Comparison of ENCODE assay signal across 14 mouse cellular contexts in genomic region chr14:7026274-7026673, GRCm38 (mm10). TPM values are rescaled to one million over a fixed set of nuclear protein-coding genes. Genes with fewer than 3 reads are reported as not detected.
DNase-seq lines count a peak whose midpoint lies in the region; ATAC-seq and TF ChIP-seq lines count a peak whose summit lies in the region.
"Not testable (repeated sequence)": the region's sequence is repeated elsewhere in the genome, so short reads cannot be mapped to it uniquely, and the experiment has no call there.
"Had no signal": no experiment of that assay in that cellular context is flagged by ENCODE, and none has a peak within 500 bp of the region (broad histone marks: within the 10 kb centered on the region; RNA-seq: fewer than 3 reads in every experiment).

No protein-coding gene starts in this region.

- not testable (repeated sequence) for H3K27me3 ChIP-seq in forebrain, embryonic 12.5 days; heart, embryonic 12.5 days (replicated peaks); hindbrain, postnatal 0 days (ENCODE audit: insufficient read depth, low read length); limb, embryonic 15.5 days; midbrain, embryonic 15.5 days (replicated peaks); stomach, embryonic 14.5 days (ENCODE audit: control insufficient read depth, insufficient read depth, low read length)

- DNase-seq in adrenal gland, postnatal 10 days = peak; percentile 1
- DNase-seq in hindbrain, postnatal 0 days (ENCODE audit: low spot score) = not testable (repeated sequence)
- DNase-seq in layer of hippocampus, adult 11-12 months (ENCODE audit: low spot score) = peak; percentile 16

- 9% methylated on average over 9 of the region's 9 CpGs for WGBS in forebrain, embryonic 12.5 days
- 10% methylated on average over 9 of the region's 9 CpGs for WGBS in heart, embryonic 12.5 days
- WGBS in hindbrain, postnatal 0 days = 5% methylated on average over 9 of the region's 9 CpGs
- 12% methylated on average over 9 of the region's 9 CpGs for WGBS in limb, embryonic 15.5 days
- WGBS in midbrain, embryonic 15.5 days = 9% methylated on average over 9 of the region's 9 CpGs
- WGBS in stomach, embryonic 14.5 days = 6% methylated on average over 8 of the region's 9 CpGs

- H3K4me2 ChIP-seq in forebrain, embryonic 12.5 days = peak overlapping the region; percentile 85
- H3K4me2 ChIP-seq in heart, embryonic 12.5 days = peak overlapping the region; percentile 93
- peak overlapping the region; percentile 60; the same call in 1 of the 2 replicates for H3K4me2 ChIP-seq in hindbrain, postnatal 0 days (ENCODE audit: low read depth, low read length)
- H3K4me2 ChIP-seq in limb, embryonic 15.5 days = peak overlapping the region; percentile 84; the same call in 1 of the 2 replicates
- peak overlapping the region; percentile 92 for H3K4me2 ChIP-seq in midbrain, embryonic 15.5 days
- H3K4me2 ChIP-seq in stomach, embryonic 14.5 days (replicated peaks; ENCODE audit: low read depth, low read length) = peak overlapping the region; percentile 64

- H3K4me3 ChIP-seq in forebrain, embryonic 12.5 days (replicated peaks); heart, embryonic 12.5 days: not testable (repeated sequence)
- peak overlapping the region; percentile 41 for H3K4me3 ChIP-seq in hindbrain, postnatal 0 days (ENCODE audit: low read length)
- H3K4me3 ChIP-seq in limb, embryonic 15.5 days = peak overlapping the region; percentile 45; the same call in 1 of the 2 replicates
- peak overlapping the region; percentile 57 for H3K4me3 ChIP-seq in midbrain, embryonic 15.5 days
- H3K4me3 ChIP-seq in stomach, embryonic 14.5 days (ENCODE audit: low read depth, low read length) = peak overlapping the region; percentile 32; the same call in 1 of the 2 replicates

- not testable (repeated sequence) for H3K9me3 ChIP-seq in forebrain, embryonic 12.5 days; heart, embryonic 12.5 days (replicated peaks); hindbrain, postnatal 0 days (ENCODE audit: low read length); limb, embryonic 15.5 days; midbrain, embryonic 15.5 days; stomach, embryonic 14.5 days (ENCODE audit: control insufficient read depth, low read depth, low read length)

- TF ChIP-seq CTCF in hindbrain, postnatal 0 days (IDR thresholded peaks at IDR 0.05; ENCODE audit: low read depth) = peak; percentile 58

- not testable (repeated sequence) for H3K27ac ChIP-seq in forebrain, embryonic 12.5 days; heart, embryonic 12.5 days (ENCODE audit: poor library complexity, severe bottlenecking); hindbrain, postnatal 0 days; limb, embryonic 15.5 days; midbrain, embryonic 15.5 days; stomach, embryonic 14.5 days (ENCODE audit: low read length)

- H3K36me3 ChIP-seq in forebrain, embryonic 12.5 days (replicated peaks); heart, embryonic 12.5 days; hindbrain, postnatal 0 days (ENCODE audit: insufficient read depth, low read length); limb, embryonic 15.5 days; midbrain, embryonic 15.5 days (replicated peaks); stomach, embryonic 14.5 days (ENCODE audit: control insufficient read depth, insufficient read depth, low read length): not testable (repeated sequence)

- not testable (repeated sequence) for ATAC-seq in forebrain, embryonic 12.5 days (ENCODE audit: low FRiP score); heart, embryonic 12.5 days (ENCODE audit: insufficient number of reproducible peaks, low FRiP score); hindbrain, postnatal 0 days; limb, embryonic 15.5 days (ENCODE audit: insufficient number of reproducible peaks, low FRiP score, low TSS enrichment, low read depth); midbrain, embryonic 15.5 days (replicated peaks); stomach, embryonic 14.5 days (ENCODE audit: insufficient number of reproducible peaks, insufficient read depth, low FRiP score, low read depth)

- not testable (repeated sequence) for H3K9ac ChIP-seq in forebrain, embryonic 12.5 days; heart, embryonic 12.5 days; hindbrain, postnatal 0 days (replicated peaks; ENCODE audit: low read length); limb, embryonic 15.5 days; midbrain, embryonic 15.5 days; stomach, embryonic 14.5 days (replicated peaks; ENCODE audit: low read depth, low read length)

- not testable (repeated sequence) for H3K4me1 ChIP-seq in forebrain, embryonic 12.5 days; heart, embryonic 12.5 days (replicated peaks); hindbrain, postnatal 0 days (ENCODE audit: insufficient read depth, low read length); limb, embryonic 15.5 days; midbrain, embryonic 15.5 days; stomach, embryonic 14.5 days (ENCODE audit: control insufficient read depth, insufficient read depth, low read length)

RNA-seq across cellular contexts. Expression of gene Gm10406, which starts 1.0 kb away (rescaled TPM):
- under 1 TPM; 0.30 to 0.42 TPM for total RNA-seq in adrenal gland, postnatal 10 days (2021)
- 1.5 and 1.7 TPM in 2 replicates for polyA plus RNA-seq in forebrain, embryonic 12.5 days (2016; fragmentation: Nextera tagmentation; extraction: Ambion mirVana)
- 0.13 TPM in 1 of 2 replicates, not detected in the other for polyA plus RNA-seq in heart, embryonic 12.5 days (2016; fragmentation: Nextera tagmentation; extraction: Ambion mirVana)
- total RNA-seq in hindbrain, postnatal 0 days (2014; rRNA removed) = 1.9 and 2.8 TPM in 2 replicates
- polyA plus RNA-seq in hindbrain, postnatal 0 days (2015; fragmentation: Nextera tagmentation; extraction: Ambion mirVana) = 3.9 and 4.4 TPM in 2 replicates
- polyA plus RNA-seq in limb, embryonic 15.5 days (2015; fragmentation: Nextera tagmentation; extraction: Ambion mirVana) = 0.50 and 0.59 TPM in 2 replicates
- polyA plus RNA-seq in midbrain, embryonic 15.5 days (2015; fragmentation: Nextera tagmentation; extraction: Ambion mirVana) = 3.9 and 4.9 TPM in 2 replicates
- polyA plus RNA-seq in stomach, embryonic 14.5 days (2014; fragmentation: Nextera tagmentation; extraction: Ambion mirVana) = 1.8 and 2.3 TPM in 2 replicates
- polyA plus RNA-seq: C2C12 had no signal

RNA-seq across cellular contexts. Expression of gene Gm3685, which starts 18.5 kb away (rescaled TPM):
- not detected for total RNA-seq in adrenal gland, postnatal 10 days (2021)
- polyA plus RNA-seq in forebrain, embryonic 12.5 days (2016; fragmentation: Nextera tagmentation; extraction: Ambion mirVana) = 0.23 TPM in 1 of 2 replicates, not detected in the other
- polyA plus RNA-seq in heart, embryonic 12.5 days (2016; fragmentation: Nextera tagmentation; extraction: Ambion mirVana) = not detected in 2 replicates
- not detected in 2 replicates for total RNA-seq in hindbrain, postnatal 0 days (2014; rRNA removed)
- not detected in 2 replicates for polyA plus RNA-seq in hindbrain, postnatal 0 days (2015; fragmentation: Nextera tagmentation; extraction: Ambion mirVana)
- polyA plus RNA-seq in limb, embryonic 15.5 days (2015; fragmentation: Nextera tagmentation; extraction: Ambion mirVana) = not detected in 2 replicates
- not detected in 2 replicates for polyA plus RNA-seq in midbrain, embryonic 15.5 days (2015; fragmentation: Nextera tagmentation; extraction: Ambion mirVana)
- not detected in 2 replicates for polyA plus RNA-seq in stomach, embryonic 14.5 days (2014; fragmentation: Nextera tagmentation; extraction: Ambion mirVana)
- total RNA-seq: adrenal gland, postnatal 36 days; gastrocnemius, postnatal 14 days had no signal
- polyA plus RNA-seq: C2C12; cerebellum, adult 2 months; lung, embryonic 16.5 days; stomach, embryonic 15.5 days had no signal

RNA-seq across cellular contexts. Expression of gene Gm6356, which starts 52.7 kb away (rescaled TPM):
- total RNA-seq in adrenal gland, postnatal 10 days (2021) = not detected
- not detected in 2 replicates for polyA plus RNA-seq in forebrain, embryonic 12.5 days (2016; fragmentation: Nextera tagmentation; extraction: Ambion mirVana)
- polyA plus RNA-seq in heart, embryonic 12.5 days (2016; fragmentation: Nextera tagmentation; extraction: Ambion mirVana) = not detected in 2 replicates
- not detected in 2 replicates for total RNA-seq in hindbrain, postnatal 0 days (2014; rRNA removed)
- polyA plus RNA-seq in hindbrain, postnatal 0 days (2015; fragmentation: Nextera tagmentation; extraction: Ambion mirVana) = not detected in 2 replicates
- polyA plus RNA-seq in limb, embryonic 15.5 days (2015; fragmentation: Nextera tagmentation; extraction: Ambion mirVana) = not detected in 2 replicates
- not detected in 2 replicates for polyA plus RNA-seq in midbrain, embryonic 15.5 days (2015; fragmentation: Nextera tagmentation; extraction: Ambion mirVana)
- polyA plus RNA-seq in stomach, embryonic 14.5 days (2014; fragmentation: Nextera tagmentation; extraction: Ambion mirVana) = not detected in 2 replicates
- total RNA-seq: adrenal gland, postnatal 36 days; gastrocnemius, postnatal 14 days had no signal
- polyA plus RNA-seq: C2C12; cerebellum, adult 2 months; lung, embryonic 16.5 days; stomach, embryonic 15.5 days had no signal
